Mouse (Mus musculus): ENCODE results near the gene Cbfa2t3.

Cbfa2t3 gene

DNA sequence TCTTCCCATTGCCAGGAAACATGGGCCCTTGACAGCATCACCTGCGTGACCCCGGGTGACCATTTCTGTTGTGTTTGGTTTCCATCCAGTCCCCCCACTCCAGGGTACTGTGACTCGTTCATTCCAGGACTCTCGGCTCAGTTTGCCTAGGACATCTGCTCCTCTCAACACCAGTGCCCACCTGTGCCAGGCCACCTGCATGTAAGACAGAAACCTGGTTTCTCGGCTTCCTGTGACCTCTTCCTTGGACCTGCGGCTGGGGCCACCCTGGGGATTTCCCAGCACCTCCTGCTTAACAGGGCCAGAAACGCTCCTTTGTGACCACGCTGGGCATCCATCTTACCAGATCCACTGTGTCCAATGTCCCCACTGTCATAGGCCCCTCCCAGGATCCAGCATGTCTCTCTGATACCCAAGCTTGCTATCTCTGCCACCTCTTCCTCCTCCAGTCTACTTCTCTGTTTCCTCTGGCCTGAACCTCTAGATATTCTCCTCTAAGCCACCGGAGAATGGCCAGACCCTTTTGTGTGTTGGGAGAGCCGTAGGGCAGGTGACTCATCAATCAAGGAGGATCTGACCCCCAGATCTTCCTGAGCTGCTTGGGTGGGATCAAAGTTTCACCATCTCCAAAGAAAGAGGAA, 19.1 kb upstream of the Cbfa2t3 start:
- no peak for DNase-seq

DNA sequence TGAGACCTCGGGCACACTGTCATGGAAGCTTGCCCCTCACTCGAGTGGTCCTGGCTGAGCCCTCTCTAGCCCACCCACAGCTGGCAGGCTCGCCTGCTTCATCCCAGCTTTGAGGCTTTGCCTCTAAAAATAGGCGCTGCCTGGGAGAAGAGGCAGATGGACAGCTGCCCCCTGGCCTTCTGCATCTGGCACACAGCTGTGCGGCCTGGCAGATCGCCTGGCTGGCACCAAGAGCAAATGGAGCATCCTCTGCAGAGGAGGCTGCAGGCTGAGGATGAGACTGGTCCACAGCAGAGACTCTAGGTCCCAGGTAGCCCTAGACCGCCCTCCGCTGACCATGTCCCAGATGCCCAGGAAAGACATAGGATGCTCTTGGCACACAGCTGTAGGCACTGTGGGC, 17.7 kb upstream of the Cbfa2t3 start:
- DNase-seq = no peak

DNA sequence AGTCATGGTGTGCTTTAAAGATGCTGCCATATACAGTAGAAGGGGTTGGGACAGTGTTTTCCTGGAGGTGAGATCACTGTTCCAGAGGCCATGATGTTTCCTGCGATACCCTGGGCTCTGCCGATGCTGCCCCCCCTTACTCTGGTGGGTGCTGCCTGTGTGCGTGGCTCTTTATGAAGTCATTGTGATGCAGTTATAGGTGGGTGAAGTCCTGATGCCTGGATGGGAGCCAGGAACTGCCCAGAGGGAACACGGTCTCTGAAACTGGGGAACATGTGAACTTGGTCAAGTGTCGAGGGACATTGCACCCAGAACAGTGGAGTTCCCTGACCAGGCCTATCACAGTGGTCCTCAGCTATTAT, 14.2 kb upstream of the Cbfa2t3 start:
- DNase-seq = no peak

DNA sequence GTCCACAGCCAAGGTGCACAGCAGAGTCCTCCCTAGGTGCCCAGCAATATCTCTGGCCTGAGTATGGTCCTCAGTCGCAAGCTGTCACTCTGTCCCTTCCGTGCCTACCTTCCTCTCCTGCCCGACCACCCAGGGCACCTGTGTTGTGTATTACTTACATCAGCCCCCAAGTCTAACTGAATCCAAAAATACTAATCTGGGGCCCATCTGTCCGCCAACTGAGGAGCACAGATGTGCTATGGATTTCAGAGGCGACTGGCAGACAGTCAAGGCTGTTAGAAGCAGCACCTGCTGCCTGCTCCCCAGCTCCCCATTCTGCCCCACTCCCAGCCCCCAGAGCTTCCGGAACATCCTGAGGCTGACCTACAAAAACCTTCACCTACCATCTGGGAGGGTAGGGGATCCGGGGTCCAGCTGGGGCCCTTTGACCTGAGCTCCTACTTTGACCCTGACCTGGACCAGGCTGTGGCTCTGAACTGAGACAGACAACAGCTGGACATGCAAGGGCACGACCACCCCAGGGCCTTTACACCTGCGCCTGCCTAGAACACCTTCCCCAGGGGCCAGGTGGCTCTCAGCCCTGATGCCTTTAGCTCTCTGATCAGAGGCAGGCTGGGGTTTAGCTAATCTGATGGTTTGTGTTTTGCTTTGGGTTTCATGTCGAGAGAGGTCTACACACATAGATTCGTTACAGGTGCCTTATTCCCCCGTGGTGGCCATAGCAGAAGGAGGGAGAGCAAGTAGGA, 13.7 kb upstream of the Cbfa2t3 start:
- no peak for DNase-seq

DNA sequence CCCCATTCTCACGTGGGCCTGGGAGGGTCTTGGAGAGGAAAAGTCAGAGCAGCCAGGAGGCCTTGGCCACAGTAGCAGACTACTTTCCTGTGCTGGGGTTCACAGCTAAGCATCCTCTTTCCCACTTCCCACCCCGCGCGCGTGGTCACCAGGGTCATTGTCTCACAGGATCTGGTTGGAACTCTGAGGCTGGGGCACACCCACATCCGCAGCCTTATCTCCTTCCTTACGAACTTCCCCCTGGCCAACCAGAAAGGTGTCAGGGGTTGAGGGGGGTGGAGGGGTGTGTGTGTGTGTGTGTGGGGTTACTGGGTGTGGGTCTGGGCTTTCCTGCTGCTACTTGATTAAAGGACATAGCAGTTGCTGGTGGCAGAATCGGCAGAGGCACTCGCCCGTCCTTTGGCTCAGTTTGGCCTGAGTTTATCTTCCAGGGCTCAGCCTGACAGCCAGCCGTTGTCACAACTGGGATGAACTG, 13.0 kb upstream of the Cbfa2t3 start:
- DNase-seq = no peak

DNA sequence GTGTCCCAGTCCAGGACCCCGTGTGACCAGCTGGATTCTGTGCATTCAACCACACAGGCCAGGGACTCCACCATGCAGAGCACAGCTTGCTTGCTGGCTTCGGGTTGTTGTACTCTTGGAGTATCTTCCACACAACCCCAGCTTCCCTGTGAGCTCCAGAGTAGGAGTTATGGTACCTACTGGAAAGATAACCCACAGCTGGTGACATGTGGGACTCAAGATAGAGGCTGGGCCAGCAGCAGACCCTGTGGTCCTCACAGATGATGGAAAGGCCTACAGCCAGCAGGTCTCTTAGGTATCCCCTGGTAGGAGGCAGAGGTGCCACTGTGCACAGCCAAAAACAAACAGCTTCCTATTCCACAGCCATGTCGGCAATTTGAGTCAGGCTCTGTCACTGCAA, 12.6 kb upstream of the Cbfa2t3 start:
- no peak for DNase-seq

DNA sequence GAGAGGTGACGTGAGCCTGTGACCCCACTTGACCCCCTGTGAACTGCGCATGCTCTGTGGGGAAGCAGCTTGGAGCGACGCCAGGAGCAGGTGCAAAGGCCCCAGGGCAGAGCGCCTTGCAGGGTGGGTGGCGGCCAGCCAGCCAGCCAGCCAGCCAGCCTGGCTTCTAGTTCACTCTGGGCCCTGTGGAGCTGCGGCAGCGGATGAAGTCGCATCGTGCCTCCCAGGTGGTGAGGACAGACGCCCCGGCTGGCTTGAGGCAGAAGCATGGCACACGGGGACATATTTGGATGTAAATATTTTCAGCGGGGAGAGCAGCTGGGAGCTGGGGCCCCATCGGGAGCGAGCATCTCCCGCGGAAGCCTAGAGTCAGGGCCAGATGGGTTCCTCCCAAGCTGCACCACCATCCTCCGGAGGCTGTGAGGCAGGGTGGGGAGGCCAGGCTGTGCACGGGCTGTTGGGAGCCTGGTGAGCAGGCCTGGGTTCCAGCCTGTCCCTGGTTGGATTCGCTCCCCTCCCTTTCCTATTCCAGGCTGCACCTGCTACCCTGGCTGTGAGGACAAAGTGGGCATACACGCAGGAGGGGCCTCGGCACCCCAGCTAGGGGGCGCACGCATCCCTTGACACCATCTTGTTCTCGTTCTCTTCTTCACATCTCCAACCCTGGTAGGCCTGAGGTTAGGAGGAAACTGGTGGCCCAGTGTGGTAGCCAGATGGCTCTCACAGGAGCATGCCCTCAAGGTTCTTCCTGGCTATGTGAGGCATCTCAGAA, 10.6 kb upstream of the Cbfa2t3 start:
- DNase-seq = peak; percentile 57 to 68

DNA sequence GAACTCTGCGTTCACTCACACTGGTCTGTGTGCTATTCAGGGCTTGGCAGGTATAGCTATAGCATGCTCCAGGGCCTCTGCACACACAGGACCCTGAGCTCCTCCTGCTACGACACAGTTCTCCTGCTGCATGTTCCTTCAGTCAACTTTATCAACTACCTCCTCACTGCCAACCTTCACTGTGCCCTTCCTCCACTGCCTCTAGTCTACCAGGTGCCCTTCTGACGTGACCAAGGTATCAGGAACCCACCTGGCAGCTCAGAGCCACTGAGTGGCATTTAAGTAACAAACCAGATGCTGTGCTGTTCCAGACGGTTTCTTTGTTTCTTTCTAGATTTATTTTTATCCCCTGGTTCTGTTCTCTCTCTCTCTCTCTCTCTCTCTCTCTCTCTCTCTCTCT, 8.3 kb upstream of the Cbfa2t3 start:
- no peak for DNase-seq

DNA sequence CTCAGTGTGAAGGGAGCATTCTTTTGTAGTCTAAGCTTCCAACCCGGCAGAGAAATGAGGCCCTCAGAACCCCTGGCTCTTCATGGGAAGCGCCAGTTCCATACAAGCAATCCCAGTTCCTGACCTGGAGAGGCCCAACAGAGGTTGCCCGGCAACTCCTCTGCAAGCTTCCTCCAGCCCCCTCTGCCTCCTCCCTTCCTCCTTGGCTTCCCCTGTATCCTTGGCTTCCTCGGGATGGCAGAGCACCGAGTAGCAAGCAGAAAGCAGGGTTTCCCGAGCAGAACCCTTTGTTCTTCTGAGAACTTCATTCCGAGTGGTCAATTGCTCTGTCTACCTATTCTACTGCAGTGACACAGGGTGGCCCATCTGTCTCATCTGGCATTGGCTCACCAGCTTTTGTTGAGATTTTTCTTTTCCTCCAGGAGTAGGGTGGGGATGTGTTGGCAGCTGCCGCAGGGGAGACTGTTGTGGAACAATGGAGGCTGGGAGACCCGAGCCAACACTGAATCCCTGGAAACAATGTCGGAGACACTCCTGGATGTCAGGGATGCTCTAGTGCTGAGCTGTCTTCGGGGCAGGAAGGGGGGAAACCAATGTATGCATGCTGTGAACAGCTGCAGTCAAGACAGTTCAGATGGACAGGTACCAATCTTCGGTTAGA, 7.1 kb upstream of the Cbfa2t3 start:
- no peak for DNase-seq

DNA sequence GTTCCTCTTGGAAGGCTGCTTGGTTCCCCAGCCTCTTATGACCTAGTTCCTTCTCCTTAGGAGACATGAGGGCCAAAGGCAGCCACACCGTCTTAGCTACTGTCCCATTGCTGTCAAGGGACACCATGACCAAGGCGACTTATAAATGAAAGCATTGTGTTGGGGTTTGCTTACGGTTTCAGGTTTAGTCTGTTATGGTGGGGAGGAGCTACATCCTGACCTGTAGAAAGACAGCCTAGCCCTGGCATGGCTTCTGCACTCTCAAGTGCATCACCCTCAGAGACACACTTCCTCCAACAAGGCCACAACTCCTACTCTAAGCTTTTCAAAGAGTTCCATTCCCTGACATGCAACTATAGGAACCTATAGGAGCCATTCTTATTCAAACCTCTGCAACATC, 5.7 kb upstream of the Cbfa2t3 start:
- DNase-seq = no peak

DNA sequence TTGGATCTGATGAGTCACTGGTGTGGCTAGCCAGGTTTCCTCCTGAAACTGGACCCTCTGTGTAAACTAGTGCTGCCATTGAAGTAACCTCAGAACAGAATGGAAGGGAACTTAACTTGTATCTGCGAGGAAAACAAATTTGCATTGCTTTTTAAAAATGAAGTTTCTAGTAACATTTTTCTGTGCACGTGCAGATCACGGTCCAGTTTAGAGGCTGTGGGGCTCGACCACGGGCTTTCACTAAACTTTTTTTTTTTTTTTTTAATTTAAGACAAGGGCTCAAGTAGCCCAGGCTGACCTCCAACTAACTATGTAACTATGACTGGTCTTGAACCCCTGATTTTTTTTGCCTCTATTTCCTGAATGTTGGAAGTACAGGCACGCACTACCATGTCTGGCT, 4.0 kb upstream of the Cbfa2t3 start:
- DNase-seq = no peak

DNA sequence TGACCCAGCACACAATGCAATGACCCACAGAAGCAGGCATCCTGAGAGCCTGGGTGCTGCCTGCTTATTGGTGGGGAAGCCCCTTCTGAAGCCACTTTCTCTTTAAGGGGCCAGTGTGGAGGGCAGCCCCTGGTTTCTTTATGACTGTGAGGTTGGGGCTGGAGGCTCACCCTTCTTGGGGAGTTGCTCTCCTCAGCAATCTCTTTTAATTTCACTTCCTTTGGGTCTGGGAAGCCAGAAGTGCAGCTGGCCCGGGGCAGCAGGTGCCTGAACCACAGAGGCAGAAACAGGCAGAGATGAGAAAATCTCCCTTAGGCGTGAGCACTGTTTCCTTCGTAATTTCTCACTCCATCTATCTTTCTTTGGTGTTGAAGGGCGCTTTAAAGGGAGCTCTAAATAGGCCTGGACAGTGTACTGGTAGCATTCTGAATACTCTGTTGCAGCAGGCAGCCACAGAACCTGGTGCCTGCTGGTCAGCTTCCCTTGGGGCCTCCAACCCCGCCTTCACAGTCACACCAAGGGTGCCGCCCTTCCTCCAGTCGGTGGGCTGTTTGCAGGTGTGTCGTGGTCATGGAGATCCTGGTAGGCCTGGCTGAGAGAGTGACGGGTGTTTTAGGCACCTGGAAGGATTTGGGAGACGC, 3.5 kb upstream of the Cbfa2t3 start:
- DNase-seq = no peak

DNA sequence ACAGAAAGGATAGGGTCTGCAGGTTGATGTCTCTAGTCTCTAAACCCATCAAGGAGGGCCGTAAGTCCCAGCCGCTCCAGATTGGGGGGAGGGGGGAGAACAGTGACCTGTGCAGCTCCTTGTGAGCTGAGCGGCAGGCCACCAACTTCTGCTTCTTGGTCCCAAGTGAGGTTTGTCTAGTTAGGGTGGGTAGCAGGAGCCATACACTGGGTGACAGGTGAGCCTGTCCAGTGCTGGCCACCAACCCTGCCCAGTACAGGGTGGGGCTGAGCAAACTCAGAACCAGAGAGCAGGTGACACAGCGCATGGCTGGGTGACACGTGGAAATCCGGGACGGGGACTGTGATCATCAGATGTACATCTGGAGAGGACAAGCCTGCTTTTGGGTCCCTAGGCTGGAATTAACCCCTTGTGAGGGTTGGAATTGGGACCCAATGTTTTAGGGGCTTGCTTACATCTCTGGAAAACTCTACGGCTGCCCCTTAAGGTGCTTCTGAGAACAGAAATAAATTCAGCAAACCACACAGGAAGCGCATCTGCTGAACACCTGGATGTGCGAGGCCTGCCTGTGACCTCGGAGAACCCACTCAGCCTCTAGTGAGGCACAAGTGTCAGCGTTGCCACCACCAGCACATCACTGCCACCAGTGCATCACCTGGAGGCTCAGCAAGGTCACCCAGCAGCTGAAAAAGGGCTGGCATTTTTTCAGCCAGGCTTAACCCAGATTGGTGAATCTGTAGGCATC, 2.7 kb upstream of the Cbfa2t3 start:
- no peak for DNase-seq

DNA sequence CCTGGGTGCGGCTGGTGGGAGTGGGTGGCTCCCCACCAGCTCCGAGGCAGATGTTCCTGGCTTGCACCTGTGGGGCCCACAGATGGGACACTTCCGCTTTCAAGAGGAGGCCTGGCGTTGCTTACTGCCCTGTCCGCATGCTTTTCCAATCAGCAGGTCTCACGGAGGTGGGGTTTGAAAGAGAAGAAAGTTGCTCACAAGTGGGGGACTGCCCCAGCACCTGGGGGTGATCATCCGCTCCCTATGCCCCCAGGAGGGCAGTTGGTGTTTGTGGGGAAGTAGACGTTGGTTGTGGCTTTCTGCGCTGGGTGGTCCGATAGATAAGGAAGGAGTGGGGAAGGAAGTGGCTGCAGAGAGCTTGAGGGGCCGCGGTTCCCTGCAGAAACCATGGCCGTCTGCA, 1.7 kb upstream of the Cbfa2t3 start:
- no peak for DNase-seq

DNA sequence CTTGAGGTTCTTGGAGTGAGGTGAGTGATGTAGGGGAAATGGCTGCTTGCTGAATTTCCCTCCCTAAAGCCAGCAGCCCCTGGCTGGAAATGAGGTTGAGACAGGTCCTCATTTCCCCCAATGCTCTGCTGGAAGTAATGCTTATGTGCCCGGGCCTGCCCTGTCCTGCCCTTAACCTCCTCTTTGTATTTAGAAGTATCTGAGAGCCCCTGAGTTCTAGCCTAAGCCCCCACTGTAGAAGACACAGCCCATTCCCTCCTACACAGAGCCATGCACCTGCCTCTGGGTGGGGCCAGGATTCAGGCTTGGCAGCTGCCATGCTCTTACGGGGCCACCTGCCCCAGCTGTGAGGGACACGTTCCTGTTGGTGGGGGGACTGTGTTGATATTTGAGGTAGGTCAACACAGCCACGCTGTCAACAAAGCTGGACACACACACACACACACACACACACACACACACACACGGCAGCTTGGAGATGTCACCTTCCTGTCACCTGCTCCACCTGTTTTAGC, 598 bp downstream of the Cbfa2t3 start:
- DNase-seq = no peak

DNA sequence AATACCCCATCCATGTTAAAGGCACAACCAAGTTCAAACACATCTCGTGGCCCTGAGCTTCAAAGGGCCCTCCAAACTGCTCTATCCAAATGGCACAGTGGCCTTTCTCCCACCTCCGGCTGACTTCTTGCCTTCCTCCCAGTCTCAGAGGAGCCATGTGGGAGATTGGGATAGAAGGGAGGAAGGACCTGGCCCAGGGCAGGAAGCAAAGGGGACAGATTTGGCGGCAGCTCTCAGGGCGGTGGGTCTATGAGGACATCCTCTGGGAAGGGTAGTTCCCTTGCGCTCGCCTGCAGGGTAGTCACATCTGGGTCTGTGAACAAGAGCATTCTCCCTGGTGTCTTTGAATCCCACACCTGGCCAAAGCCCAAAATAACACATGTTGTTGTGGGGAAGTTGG, 1.3 kb downstream of the Cbfa2t3 start:
- DNase-seq = no peak

DNA sequence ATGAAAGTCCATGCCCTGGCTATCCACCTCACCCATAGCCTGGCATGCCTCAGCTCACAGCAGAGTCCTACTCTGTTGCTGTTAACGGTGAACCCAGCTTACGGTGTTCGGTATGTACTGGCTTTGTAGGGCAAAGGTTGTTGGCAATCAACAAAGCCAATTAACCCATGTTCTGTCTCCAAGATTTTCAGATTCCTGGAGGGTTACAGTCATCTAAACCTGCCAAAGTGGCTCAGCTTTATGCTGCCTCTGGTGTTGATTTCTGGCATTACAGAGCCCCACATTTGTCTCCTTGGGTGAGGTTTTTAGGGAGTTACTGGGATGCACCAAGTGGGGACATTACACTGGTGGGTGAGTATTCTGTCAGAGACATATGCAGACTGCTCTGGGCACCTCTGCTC, 1.7 kb downstream of the Cbfa2t3 start:
- peak; percentile 63 to 75 for DNase-seq

DNA sequence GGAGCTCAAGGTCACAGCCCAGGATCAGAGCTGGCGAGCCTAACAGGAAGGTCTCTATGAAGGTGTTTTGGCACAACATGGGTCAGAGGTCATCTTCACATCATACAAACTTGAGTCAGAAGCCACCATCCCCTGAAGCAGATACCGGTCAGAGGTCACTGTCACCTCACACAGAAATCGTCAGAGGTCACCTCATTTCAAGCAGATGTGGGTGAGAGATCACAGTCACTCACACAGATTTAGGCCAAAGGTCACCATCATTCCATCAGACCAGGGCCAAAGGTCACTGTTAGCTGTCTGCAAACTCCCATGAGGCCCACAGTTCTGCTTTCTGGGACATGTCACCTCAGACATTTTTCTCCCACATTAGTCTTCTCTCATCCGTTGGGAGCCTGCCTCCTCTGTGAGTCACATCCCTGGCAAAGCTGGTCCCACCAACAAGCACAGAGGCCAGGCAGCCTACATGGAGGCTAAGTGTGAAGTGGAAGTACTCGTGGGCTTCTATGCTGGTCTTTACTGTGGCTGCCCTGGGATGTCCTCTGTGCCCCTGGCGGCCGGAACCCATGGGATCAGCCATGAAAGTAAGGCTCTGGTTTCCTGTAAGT, 3.4 kb downstream of the Cbfa2t3 start:
- DNase-seq = no peak

DNA sequence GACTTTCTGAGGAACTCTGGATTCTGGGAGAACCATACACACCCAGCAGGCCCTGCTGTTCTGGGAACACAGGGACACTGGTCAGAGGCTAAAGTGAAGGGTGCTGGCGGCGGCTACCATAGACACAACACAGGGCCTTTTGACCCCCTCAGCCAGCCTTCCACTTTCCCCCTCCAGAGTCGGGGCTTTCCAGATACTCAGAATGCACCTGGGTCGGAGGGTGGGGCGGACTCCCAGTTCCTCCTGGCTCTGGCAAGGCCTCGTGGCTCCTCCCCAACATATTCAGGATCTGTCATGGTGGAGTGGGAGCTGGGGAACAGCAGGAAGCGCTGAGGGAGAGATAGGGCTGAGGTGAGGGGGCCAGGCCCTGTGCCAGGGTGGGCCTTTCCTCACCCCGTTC, 6.8 kb downstream of the Cbfa2t3 start:
- DNase-seq = no peak

DNA sequence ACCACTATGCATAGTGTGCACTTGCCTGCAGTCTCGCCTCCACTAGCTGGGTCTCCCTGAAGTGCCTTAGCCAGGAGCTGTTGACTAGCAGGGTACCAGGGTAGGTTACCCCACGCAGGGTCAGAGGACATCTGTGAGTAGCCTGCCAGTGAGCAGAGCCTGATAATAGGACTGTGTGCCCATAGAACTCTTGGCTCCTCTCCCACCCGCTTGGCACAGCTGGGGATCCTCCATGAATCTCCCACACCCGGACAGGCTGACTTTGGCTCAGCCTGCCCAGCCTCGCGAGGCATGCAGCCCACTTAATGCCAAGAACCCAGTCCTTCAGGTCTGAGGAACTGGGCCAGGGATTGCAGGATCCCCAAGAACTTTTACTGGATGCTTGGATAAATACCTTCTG, 7.9 kb downstream of the Cbfa2t3 start:
- DNase-seq = no peak

DNA sequence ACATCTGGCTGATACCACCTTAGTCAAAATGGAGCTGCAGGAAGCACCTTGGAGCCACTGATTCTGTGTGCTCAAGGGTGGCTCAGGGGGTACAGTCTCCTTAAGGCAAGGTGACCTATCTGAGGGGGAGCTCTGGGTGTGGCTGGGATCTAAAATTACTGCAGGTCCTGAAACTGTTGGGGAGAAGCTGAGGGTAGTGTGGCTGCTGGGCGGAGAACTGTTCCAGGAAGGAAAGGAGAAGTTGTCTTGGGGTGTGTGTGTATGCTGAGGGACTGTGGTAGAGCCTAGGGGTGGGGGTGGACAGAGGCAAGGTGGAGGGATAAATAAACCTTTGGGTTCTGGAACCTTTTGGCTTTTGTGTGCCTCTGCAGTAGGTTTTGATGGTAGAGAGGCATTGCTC, 9.6 kb downstream of the Cbfa2t3 start:
- no peak for DNase-seq

DNA sequence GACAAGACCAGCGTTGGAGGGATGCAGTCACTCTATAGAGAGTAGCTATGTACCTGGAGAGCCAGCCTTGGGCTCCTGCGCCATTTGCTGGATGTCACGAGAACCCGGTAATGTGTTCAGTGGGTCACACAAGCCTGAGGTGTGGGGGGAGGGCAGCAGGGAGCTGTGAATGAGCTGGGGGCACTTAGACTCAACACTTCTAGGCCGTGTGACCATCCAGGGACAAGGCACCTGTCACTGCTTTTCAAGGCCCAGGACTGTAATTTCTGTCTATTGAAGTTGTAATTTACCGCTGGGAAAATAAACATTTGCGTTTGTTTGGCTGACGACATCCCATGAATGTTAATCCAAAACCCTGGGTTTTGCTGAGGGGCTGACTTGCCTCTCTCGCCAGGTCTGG, 12.0 kb downstream of the Cbfa2t3 start:
- no peak for DNase-seq
